Mouse (Mus musculus) retina, embryonic 14.5 days (tissue): ENCODE data around the gene Sp2.
A peak's percentile ranks its signal among the peaks of the same experiment; 100 is the strongest.

ENCODE experiments used
- DNase-seq: peaks from one replicate; pipeline ENCODE4 v3.0.0-alpha.2; 2015; ENCODE audit warnings: low spot score

The Sp2 gene

DNA sequence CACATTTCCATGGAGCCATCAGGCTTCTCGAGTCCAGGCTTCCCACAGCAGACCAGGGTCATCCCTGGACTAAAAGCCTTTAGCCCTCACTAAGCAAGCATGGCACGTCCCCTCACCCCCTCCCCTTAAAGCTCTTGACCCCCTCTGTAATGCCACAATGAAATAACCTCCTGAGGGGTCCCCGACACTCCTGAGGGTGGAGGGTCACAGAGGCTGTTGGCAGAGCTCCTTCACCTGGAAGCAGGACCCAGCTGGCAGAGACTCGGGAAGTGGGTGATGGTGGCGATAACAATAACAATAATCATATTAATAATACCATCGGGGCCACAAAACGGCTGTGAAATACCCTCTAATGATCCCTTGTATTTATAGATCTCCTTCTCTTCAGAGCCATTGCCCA, at the start of gene Sp2:
Gene Sp2, minus strand, starts transcription at position 101 of the 400 bp plus-strand sequence.
- no peak for DNase-seq

- DNase-seq: no peak
Measured at GRCm38 (mm10) chr11:97032499-97032898, 49.7 kb upstream of the Sp2 start.

DNA sequence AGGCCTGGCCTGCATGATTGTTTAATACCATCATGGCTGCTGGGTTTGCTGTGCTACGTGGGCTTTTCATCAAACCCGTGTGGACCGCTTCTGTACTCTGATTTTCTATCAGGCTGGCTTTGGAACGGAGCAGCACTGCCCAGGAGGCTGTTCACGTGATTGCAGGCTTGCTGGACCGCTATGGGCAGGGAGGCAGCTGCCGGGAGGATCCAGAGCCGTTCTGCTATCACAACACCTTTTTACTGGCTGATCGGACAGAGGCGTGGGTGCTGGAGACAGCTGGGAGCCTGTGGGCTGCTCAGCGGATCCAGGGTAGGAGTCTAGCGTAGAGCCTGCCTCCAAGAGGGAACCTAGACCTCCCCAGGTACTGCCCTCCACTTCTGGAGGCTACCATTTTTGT, 49.2 kb upstream of the Sp2 start:
- no peak for DNase-seq

DNA sequence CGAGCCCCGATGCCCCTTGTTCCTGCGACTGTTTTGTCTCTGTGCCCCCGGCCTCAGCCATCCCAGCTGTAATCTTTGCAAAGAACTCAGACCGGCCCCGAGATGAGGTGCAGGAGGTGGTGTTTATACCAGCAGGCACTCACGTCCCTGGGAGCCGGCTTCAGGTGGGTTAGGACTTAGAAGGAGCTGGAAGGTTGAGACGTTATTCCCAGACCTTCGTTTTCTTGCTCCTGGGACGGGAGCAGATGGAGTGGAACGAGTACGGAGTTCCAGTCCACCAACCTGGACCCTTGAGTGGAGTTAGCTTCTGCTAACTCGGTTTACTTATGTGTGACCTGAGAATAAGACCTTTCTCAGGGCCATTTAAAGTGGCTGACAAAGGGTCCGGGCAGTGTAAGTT, 47.7 kb upstream of the Sp2 start:
- no peak for DNase-seq

- DNase-seq: peak; percentile 95
Measured at GRCm38 (mm10) chr11:97029686-97030417, 47.1 kb upstream of the Sp2 start, which contains the start of gene Scrn2. Gene Scrn2, plus strand, starts transcription at chr11:97029938.

DNA sequence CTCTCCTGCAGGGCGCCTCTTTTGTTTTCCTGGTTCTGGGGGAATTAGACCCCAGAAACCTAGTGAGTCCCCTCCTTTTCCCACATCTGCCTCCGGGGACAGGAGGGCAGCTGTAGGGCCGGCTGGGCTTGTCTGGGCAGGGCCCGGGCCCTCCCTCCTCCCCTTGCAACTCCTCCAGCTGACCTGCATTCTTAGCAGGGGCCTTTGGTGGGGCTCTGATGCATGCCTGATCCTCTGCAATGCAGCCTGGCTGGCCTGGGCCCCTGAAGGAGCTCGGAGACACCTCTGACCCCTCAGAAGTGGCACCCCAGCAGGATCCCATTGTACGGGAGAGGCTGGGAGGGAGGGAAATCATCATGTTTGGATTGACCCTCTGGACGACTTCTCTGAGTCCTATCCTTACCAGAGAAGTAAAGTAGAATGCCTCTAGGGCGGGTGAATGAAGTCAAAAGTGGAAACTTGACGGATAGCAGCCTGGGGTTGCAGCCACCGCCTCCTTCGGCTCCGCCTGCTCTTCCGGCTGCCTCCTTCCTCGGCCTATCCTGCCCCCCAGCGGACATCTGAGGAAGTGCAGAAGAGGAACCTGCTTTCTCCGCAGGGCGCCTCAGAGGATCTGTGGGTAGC, 43.1 kb upstream of the Sp2 start:
- peak; percentile 93 for DNase-seq

GRCm38 (mm10) chr11:97024977-97025376, 42.2 kb upstream of the Sp2 start:
- no peak for DNase-seq

GRCm38 (mm10) chr11:97021873-97022484, 39.2 kb upstream of the Sp2 start:
- DNase-seq: peak; percentile 80

DNA sequence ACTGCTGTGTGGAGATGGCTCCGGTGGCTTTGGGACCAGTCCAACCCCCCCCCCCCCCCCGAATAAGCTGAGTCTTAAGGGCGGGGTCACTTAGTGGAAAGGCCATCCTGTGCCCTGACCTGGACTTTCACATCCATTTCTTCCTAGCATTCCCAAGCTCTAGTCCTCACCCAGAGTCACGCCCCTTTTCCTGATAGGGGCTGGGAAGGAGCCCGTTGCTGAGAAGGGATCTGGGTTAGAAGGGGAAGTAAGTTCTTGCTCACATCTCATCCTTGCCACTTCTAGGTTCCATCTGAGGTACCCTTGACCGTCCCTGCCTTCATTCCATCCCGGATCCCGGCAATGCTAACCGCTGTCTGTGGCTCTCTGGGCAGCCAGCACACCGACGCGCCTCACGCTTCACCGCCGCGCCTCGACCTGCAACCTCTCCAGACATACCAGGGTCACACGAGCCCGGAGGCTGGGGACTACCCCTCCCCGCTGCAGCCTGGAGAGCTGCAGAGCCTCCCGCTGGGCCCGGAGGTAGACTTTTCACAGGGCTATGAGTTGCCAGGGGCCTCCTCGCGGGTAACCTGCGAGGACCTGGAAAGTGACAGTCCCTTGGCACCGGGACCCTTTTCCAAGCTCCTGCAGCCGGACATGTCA, 38.5 kb upstream of the Sp2 start:
- peak; percentile 35 for DNase-seq

- no peak for DNase-seq
Measured at GRCm38 (mm10) chr11:97019345-97019708, 36.6 kb upstream of the Sp2 start.

DNA sequence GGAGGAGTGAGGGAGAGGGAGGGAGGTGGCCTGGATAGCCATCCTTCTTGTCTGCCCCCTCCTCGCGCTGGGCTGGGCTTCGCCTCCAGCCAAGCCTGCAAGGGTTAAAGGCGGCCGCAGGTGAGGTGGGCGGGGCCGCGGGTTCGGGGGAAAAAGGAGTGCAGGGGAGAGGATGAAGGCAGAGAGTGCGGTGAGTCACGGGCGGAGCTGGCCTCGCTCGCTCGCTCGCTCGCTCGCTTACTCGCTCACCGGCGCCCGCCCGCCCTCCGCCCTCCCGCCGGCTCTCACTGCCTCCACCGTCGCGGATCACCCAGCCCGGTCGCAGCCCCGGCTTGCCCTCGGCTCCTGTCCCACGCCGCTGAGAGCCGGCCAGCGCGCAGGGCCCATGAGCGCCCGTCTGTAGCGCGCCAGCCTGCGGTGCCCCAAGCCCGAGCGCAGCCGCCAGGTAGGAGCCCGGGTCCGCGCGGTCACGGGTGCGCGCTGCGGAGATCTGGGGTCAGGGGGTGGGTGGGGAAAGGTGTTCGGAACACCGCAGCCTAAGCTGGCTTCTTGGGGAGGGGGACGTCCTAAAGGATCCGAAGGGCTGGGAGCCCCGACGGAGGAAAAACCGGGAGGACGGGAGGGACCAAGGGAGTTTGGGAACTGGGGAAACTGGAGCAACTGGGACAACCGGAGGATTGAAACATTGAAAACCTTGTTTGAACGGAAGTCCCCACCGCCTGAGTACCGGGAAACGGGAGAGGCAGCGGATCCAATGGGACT, 36.0 kb upstream of the Sp2 start:
- no peak for DNase-seq

DNA sequence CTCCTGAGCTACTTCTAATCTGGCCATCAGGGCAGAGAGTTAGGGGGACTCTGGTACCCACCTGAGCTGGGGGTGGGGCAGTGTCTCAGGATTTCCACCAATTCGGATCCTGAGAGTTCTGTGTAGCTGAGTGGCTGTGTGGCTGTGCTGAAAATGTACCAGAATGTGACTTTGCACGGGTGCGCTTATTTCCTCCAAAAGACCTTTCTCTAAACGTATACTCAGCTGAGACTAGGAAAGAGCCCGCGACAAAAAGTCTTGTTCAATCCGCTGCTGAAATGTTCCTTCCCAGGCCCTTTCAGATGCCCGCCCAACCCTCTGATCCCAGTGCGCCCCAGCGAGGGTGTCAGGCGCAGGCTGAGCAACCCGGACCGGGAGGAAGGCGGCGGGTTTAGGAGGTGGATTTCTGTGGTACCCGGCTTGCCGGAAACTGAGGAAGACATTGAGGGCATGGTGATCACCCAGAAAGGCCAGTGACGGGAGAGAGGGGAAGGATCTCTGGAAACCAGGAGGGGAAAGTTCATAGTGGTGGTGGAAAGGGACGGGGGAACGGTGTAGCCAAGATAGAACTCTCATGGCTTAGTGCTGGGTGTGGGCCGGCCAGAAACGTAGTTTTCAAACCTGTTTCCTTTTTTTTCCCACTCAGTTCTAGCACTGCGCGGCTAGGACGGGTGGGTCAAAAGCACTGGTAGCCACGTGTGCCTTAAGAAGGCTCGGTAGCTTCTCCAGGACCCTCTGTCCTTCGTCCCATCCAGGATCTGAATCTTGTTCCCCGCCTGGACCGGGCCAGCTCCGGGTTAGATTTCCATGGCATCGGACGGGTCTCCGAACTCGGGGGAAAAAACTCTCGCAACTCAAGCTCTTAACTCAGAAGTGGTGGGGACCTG, 35.2 kb upstream of the Sp2 start:
- no peak for DNase-seq

GRCm38 (mm10) chr11:97013121-97013670, 30.4 kb upstream of the Sp2 start, which contains the start of gene Sp6:
Gene Sp6, plus strand, starts transcription at chr11:97013394.
- DNase-seq: no peak

GRCm38 (mm10) chr11:97009198-97009790, 26.5 kb upstream of the Sp2 start:
- no peak for DNase-seq

- DNase-seq: no peak
Measured at GRCm38 (mm10) chr11:97007093-97007794, 24.5 kb upstream of the Sp2 start.

DNA sequence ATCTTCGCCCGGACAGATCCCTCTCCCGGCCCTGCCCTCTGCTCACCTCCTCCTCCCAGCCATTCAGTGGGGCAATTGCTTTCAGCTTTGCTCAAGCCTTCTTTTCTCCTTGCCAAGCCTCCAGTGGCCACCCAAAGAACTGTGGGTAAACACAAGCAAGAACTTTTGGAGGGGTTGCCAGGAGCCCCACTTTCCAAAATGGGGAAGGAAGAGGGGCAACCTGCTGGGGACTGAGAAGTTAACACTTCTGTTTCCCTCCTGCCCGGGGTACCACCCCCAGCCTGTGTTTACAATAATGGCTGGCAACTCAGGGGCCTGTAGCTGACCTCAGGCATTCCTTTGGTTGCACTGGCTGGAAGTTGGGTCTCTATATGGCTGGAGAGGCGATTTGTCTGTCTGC, 20.4 kb upstream of the Sp2 start:
- DNase-seq: no peak

- DNase-seq: peak; percentile 59
Measured at GRCm38 (mm10) chr11:96997380-96997956, 14.7 kb upstream of the Sp2 start.

- no peak for DNase-seq
Measured at GRCm38 (mm10) chr11:96996773-96997379, 14.1 kb upstream of the Sp2 start.
